Mouse (Mus musculus): ENCODE results near the gene Ackr4.

Gene Ackr4

GRCm38 (mm10) chr9:104040362-104040761 lies 86.4 kb downstream of the Ackr4 start, which contains the start of gene Gm28305:
TSS of gene Gm28305 (plus strand) at chr9:104040662.
- no peak for DNase-seq (ENCODE audit: low read depth)

GRCm38 (mm10) chr9:104039742-104040141 lies 87.0 kb downstream of the Ackr4 start:
- no peak for DNase-seq (ENCODE audit: low read depth)

- no peak for DNase-seq (ENCODE audit: low read depth)
These were observed 87.6 kb downstream of the Ackr4 start for GRCm38 (mm10) chr9:104039031-104039695.

GRCm38 (mm10) chr9:104038266-104038665 lies 88.5 kb downstream of the Ackr4 start:
- no peak for DNase-seq (ENCODE audit: low read depth)

- peak; percentile 53 for DNase-seq (ENCODE audit: low read depth)
These were observed 91.3 kb downstream of the Ackr4 start for GRCm38 (mm10) chr9:104035261-104036015.

GRCm38 (mm10) chr9:104034718-104035117 lies 92.0 kb downstream of the Ackr4 start:
- no peak for DNase-seq (ENCODE audit: low read depth)

GRCm38 (mm10) chr9:104034231-104034630 lies 92.5 kb downstream of the Ackr4 start:
- DNase-seq (ENCODE audit: low read depth) = no peak

Data from c-Kit-positive CD71-positive TER-119-negative erythroid progenitor cells, embryonic 14.5 days (primary cell).